Mouse (Mus musculus) right cerebral cortex, postnatal 10 days (tissue): ENCODE measurements at regions not wholly inside any gene's neighbourhood (a gene's known extent, or its start where the extent isn't known, plus 50 kb on each side); places are given as distances from the start of the nearest gene placed in this dataset.
A peak's percentile ranks its signal among the peaks of the same experiment; 100 is the strongest.

Source experiments
- DNase-seq, 2 experiments: peaks; one replicate each; pipeline ENCODE4 v3.0.0; 2021; ENCODE audit warnings: low spot score in 2 of 2

DNA sequence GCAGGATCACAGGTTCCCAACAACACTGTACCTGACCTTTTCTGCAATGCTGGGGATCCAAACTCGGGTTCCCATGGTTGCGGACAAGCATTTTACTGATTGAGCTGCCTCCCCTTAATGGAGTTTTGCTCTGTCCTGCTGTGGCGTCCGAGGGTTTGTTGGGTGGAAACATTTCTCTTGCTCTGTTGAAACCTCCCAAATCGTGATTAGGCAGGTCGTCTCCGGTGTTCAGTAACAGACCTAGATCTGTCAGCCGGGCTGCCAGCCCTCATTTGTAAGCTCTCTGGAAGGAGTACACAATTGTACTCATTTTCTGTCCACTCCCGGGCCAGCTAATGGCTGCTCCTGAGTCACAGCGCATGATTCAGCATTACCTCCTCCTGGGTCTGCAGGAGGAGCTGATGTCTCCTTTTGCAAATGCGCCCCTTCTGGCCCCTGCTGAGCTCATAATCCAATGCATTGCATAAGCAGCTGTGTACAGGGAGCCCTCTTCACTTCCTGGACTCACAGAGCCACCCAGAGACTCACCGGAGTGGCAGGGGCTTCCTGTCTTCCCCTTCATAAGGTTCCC lies 49.8 kb upstream of the Sipa1l2 start:
- peak; percentile 45 to 54 for DNase-seq
